Mouse (Mus musculus): ENCODE results near the gene Aplp1. TPM values are rescaled to one million over a fixed set of nuclear protein-coding genes. Genes with fewer than 3 reads are reported as not detected.
A peak's percentile ranks its signal among the peaks of the same experiment; 100 is the strongest.

Aplp1 gene
- polyA plus RNA-seq, 1 experiment from 2014 or later = 608 TPM

DNA sequence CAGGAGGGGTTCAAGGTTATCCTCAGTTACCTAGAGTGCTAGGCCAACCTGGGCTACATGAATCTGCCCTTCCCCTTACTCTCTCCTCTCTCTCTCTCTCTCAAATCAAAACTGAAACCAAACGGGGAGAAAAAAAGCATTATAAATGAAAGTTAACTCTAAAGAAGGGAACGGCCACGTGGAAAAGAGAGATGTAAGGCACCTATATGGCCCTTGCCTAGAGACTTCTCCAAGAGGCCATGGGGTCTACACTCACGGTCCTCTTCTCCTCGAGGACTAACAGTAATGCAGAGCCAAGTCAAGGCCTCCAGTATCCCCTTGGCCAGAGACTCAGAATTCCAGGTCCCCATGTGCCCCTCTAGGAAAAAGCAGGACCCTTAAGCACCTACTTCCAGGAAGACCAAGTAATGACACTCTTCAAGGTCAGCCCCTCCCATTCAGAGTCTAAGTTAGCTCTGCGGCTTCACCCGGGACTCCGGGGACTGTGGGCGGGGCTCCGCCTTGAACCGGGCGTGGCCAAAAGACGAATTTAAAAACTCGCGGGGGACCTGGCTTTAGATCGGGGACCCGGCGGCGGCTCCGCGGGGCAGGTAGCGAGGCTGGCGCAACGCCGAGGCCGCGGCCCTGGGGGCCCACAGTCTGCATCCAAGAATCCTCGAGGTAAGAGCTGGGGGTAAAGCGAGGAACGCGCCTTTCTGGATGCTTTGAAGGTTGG is 24.0 kb downstream of the Aplp1 start, which contains the start of gene Nfkbid:
Gene Nfkbid (plus strand): TSS at position 558 of the 715 bp plus-strand sequence.
- peak; percentile 26; the same call in 1 of the 2 replicates for ATAC-seq (replicated peaks)
- Histone ChIP-seq H3K9ac (replicated peaks) (peak within 1 kb of the TSS; percentile 62), H3K9me3 (no peaks in the 10 kb centered on the region), H3K27ac (replicated peaks) (peak within 1 kb of the TSS; percentile 62), H3K4me2 (replicated peaks) (peak within 1 kb of the TSS; percentile 94), H3K4me3 (peak within 1 kb of the TSS; percentile 53), H3K4me1 (peaks cover 20% of the 10 kb centered on the region), H3K27me3 (no peaks in the 10 kb centered on the region), H3K36me3 (peaks cover 6% of the 10 kb centered on the region; the same call in 1 of the 2 replicates)
- WGBS = 9% methylated on average over 31 of the region's 31 CpGs

DNA sequence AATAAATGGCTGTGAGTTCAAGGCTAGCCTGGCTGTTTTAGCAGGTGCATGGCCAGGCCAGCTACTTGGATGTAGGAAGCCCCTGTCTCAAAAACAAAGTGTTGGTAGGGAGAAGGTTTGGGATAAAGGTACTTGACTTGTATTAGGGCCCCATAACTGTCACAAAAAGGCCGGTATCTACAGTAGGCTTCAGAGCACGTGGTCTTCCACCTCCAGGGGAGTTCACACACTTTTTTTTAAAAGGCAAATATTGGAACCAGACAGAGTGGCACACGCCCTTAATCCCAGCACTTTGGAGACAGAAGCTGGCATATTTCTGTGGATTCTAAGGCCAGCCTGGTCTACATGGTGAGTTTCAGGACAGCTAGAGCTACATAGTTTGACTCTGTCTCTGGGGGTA is 24.7 kb downstream of the Aplp1 start:
- no peak overlapping the region for H3K4me3 ChIP-seq
- 88% methylated on average over 3 of the region's 3 CpGs for WGBS
- H3K4me1 ChIP-seq = peaks cover 20% of the 10 kb centered on the region
- H3K4me2 ChIP-seq (replicated peaks) = no peak overlapping the region
- no peaks in the 10 kb centered on the region for H3K27me3 ChIP-seq
- no peak for ATAC-seq (replicated peaks)
- H3K9me3 ChIP-seq = no peaks in the 10 kb centered on the region
- peaks cover under 1% of the 10 kb centered on the region; the same call in 1 of the 2 replicates for H3K36me3 ChIP-seq
- no peak overlapping the region for H3K27ac ChIP-seq (replicated peaks)
- no peak overlapping the region for H3K9ac ChIP-seq (replicated peaks)

DNA sequence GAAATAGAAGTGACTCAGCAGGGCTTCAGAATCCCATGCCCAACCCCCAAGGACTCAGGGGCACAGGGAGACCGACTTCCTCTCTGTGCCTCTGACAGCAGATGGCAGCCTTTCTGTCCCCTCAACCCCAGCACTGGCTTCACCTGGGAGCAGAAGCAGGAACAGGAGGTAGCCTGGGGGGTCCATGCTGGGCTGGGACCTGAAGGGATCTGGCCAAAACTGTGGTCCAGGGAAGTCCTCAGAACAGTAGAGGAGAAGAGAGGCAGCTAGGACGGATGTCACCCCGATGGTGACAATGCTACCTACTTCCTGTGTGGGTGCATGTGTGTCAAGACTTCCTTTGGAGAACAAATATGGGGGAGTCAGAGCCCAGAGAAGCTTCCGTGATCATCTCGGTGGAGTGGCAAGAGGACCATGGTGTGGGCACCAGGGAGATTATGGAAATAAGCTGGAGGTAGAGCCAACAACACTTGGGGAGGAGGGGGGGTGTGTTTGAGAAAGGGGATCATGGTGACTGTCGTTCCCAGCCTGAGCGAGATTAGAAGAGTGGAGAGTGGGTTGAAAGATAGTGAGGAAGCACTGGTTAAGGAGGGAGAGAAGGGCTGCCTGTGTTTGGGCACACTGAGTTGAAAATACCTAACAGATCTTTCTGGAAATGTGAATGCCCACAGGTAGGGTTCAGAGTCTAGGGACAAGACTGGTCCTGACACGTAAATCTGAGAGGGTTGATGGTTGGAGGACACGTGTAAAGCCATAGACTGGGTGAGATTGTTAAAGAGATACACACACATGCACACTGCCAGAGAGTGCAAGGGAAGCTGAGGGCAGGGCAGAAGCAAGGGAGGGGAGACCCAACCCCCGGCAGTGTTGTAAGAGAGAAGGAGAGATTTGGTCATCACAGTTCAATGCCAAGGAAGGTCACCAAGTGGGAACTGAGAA is 25.5 kb downstream of the Aplp1 start, which contains the start of gene Hcst:
Gene Hcst (minus strand): TSS at position 294 of the 939 bp plus-strand sequence.
- Histone ChIP-seq H3K27me3 (no peaks in the 10 kb centered on the region), H3K36me3 (no peaks in the 10 kb centered on the region), H3K4me1 (peaks cover 20% of the 10 kb centered on the region), H3K4me2 (replicated peaks) (no peak within 1 kb of the TSS), H3K27ac (replicated peaks) (no peak within 1 kb of the TSS), H3K4me3 (no peak within 1 kb of the TSS), H3K9ac (replicated peaks) (no peak within 1 kb of the TSS), H3K9me3 (no peaks in the 10 kb centered on the region)
- 72% methylated on average over 10 of the region's 10 CpGs for WGBS
- no peak for ATAC-seq (replicated peaks)

DNA sequence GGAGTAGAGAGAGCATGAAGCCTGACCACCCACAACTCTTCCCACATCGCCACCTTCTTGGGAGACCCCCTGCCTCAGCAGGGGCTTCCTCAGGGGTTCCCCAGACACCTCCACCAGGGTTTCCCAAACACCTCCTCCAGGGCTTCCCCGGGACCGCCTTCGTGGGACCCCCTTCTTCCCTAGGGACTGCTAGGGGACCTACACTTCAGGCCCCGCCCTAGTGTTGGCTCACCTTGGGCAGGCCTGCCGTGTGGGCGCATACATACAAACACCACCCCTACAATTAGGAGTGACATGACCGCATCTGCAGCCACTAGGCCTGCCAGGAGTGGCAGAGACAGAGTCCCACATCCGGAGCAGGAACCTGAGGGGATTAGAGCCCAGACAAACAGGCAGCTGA is 27.5 kb downstream of the Aplp1 start:
- Histone ChIP-seq H3K9ac (replicated peaks) (no peak overlapping the region), H3K27ac (replicated peaks) (no peak overlapping the region), H3K4me2 (replicated peaks) (no peak overlapping the region), H3K4me1 (peaks cover 13% of the 10 kb centered on the region), H3K4me3 (no peak overlapping the region), H3K36me3 (no peaks in the 10 kb centered on the region), H3K27me3 (no peaks in the 10 kb centered on the region; the same call in 1 of the 2 replicates), H3K9me3 (no peaks in the 10 kb centered on the region)
- WGBS = 82% methylated on average over 9 of the region's 9 CpGs
- no peak for ATAC-seq (replicated peaks)

DNA sequence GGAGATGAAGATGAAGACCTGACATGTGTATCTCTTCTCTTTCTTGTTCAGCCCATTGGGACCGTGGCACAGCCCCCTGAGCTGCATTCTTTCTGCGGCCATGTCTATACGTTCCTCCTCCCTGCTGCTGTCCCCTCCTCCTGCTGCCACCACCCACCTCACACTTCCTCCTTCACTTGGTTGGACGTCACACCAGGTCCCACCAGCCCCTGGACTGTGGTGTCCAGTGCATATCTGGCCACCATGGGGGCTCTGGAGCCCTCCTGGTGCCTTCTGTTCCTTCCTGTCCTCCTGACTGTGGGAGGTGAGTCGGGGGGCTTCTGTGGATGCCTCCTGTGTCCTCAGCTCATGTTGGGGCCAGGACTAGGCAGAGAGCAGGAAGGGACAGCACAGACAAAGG is 31.7 kb downstream of the Aplp1 start, which contains the start of gene Tyrobp:
Gene Tyrobp (plus strand): TSS at position 165 of the 400 bp plus-strand sequence.
- WGBS = 73% methylated on average over 5 of the region's 5 CpGs
- H3K9ac ChIP-seq (replicated peaks) = no peak within 1 kb of the TSS
- no peak for ATAC-seq (replicated peaks)
- H3K27ac ChIP-seq (replicated peaks) = no peak within 1 kb of the TSS
- H3K4me1 ChIP-seq = no peaks in the 10 kb centered on the region
- H3K4me2 ChIP-seq (replicated peaks) = no peak within 1 kb of the TSS
- H3K27me3 ChIP-seq = no peaks in the 10 kb centered on the region; the same call in 1 of the 2 replicates
- H3K4me3 ChIP-seq = no peak within 1 kb of the TSS
- no peaks in the 10 kb centered on the region for H3K36me3 ChIP-seq
- H3K9me3 ChIP-seq = no peaks in the 10 kb centered on the region

DNA sequence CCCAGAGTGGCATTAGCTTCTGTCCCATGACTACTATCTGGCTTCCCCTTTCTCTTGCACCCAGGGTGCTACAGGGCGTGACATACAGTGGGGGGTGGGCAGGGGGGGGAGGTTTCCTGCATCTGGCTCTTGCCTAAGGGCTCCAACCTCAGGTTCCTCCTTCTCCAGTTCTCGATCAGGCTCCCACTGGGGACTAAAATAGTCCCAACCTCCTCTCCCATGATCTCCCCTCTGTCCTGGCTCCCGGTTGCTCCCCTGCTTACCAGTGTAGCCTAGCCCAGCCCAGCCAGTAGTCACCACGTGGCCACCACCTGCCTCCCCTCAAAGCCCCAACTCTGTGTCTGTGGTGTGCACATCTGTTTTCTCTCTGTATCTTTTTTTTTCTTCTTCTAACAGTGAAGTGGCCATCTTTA is 32.6 kb downstream of the Aplp1 start:
- H3K36me3 ChIP-seq = no peaks in the 10 kb centered on the region

DNA sequence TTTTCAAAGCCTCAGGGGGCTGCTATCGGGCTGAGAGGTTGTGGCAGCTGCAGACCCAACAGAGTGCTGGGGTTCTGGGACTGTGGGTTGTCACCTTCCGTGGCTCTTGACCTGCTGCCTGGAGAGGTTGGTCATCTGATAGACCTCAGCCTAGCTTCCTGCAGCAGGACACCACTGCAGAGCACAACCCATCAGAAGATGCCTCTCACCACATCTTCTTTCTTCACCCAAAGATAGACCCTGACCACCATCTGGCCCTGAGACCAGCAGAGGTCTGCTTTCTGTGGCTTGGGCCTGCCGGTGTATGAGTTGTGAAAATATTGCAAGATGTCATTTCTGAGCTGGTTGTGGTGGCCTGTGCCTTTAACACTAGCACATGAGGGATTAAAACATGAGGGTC is 34.3 kb downstream of the Aplp1 start:
- Histone ChIP-seq H3K9ac (replicated peaks) (no peak overlapping the region), H3K36me3 (no peaks in the 10 kb centered on the region), H3K9me3 (no peaks in the 10 kb centered on the region), H3K27me3 (no peaks in the 10 kb centered on the region; the same call in 1 of the 2 replicates), H3K27ac (replicated peaks) (no peak overlapping the region), H3K4me1 (no peaks in the 10 kb centered on the region), H3K4me3 (no peak overlapping the region), H3K4me2 (replicated peaks) (no peak overlapping the region)
- 88% methylated on average over 3 of the region's 3 CpGs for WGBS
- ATAC-seq (replicated peaks) = no peak

More for the DNA sequence above, 32.6 kb downstream of the Aplp1 start:
- Histone ChIP-seq H3K4me3 (no peak overlapping the region), H3K9me3 (no peaks in the 10 kb centered on the region), H3K4me2 (replicated peaks) (no peak overlapping the region), H3K4me1 (no peaks in the 10 kb centered on the region), H3K9ac (replicated peaks) (no peak overlapping the region), H3K27me3 (no peaks in the 10 kb centered on the region; the same call in 1 of the 2 replicates), H3K27ac (replicated peaks) (no peak overlapping the region)
- ATAC-seq (replicated peaks) = no peak
- WGBS = 66% methylated on average over 4 of the region's 4 CpGs

DNA sequence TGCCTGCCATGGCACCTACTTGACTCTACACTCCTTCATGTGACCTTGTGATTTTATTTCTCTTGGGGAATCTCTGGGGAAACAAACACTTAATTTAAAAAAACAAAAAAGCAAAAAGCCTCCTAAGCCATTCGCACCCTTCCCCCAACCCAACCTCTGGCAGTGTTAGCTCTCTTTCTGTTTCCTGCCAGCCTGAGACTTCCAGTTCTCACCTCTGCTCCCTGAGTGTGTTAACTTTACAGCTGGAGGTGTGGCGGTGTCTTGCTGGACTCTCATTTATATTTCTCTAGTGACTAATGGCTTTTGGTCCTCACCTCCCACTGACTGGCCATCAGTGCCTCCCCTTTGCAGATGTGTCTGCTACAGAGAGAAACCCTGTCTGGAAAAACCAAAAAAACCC is 35.5 kb downstream of the Aplp1 start:
- Histone ChIP-seq H3K9ac (replicated peaks) (no peak overlapping the region), H3K4me1 (no peaks in the 10 kb centered on the region), H3K4me3 (no peak overlapping the region), H3K27ac (replicated peaks) (no peak overlapping the region), H3K36me3 (no peaks in the 10 kb centered on the region), H3K4me2 (replicated peaks) (no peak overlapping the region), H3K9me3 (no peaks in the 10 kb centered on the region), H3K27me3 (no peaks in the 10 kb centered on the region; the same call in 1 of the 2 replicates)
- no peak for ATAC-seq (replicated peaks)
- 80% methylated on average over 2 of the region's 2 CpGs for WGBS

DNA sequence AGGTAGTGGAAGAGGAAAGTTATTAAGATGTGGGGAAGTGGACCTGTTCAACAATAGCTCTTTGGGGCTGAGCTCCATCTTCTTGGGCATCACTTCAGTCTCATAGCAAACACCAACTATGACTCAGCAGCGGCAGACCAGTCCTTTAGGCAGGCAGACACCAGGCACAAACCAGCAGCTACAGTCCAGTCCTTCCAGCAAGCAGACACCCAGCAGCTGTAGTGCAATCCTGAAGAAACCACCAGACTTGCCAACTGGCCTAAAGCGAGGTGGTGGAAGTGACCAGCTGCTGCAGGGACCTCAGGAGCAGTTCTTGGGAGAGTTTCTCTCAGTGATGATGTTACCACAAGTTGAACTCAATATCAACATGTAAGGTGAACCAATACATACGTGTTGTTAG is 36.7 kb downstream of the Aplp1 start:
- Histone ChIP-seq H3K27ac (replicated peaks) (no peak overlapping the region), H3K36me3 (no peaks in the 10 kb centered on the region), H3K27me3 (no peaks in the 10 kb centered on the region; the same call in 1 of the 2 replicates), H3K9ac (replicated peaks) (no peak overlapping the region), H3K9me3 (no peaks in the 10 kb centered on the region), H3K4me2 (replicated peaks) (no peak overlapping the region), H3K4me3 (no peak overlapping the region), H3K4me1 (no peaks in the 10 kb centered on the region)
- ATAC-seq (replicated peaks) = no peak
- 85% methylated on average over 3 of the region's 3 CpGs for WGBS

DNA sequence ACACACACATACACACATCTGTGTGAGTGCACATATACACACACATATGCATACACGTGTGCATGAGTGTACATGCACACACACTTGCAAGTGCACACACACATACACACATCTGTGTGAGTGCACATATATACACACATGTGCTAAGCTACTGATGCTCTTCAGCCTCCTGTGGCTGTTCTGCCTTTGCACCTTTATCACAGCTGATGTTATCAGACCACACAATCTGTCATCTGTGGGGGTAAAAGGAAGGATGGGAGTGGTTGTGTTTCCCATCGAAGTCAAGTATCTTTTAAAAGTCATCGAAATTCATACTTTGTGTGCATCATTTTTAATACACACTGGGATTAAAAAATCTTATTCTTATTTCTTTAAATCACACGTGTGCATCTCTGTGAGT is 43.0 kb downstream of the Aplp1 start:
- Histone ChIP-seq H3K36me3 (no peaks in the 10 kb centered on the region), H3K27me3 (no peaks in the 10 kb centered on the region), H3K4me1 (no peaks in the 10 kb centered on the region), H3K4me3 (no peak overlapping the region), H3K9ac (replicated peaks) (no peak overlapping the region), H3K27ac (replicated peaks) (no peak overlapping the region), H3K9me3 (no peaks in the 10 kb centered on the region), H3K4me2 (replicated peaks) (no peak overlapping the region)
- no peak for ATAC-seq (replicated peaks)
- WGBS = 78% methylated on average over 4 of the region's 4 CpGs

DNA sequence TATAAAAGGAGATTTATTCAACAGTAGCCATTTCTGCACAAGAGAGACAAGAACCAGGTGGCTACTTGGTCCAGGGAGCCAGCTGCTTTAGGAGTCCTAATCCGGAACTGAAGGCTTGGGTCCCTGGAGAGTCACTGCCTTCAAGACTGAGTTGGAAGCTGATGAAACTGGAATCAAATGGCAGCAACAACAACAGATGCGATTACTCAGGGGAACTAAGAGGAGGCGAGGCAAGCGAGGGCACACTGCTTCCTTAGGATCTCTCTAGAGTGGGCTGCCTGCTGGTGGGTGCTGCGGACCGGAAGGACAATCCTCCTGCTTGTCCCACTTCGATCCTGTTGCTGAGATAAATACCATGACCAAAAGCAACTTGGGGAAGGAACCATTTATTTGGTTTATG is 45.7 kb downstream of the Aplp1 start:
- H3K9ac ChIP-seq (replicated peaks) = no peak overlapping the region
- no peaks in the 10 kb centered on the region for H3K9me3 ChIP-seq
- no peaks in the 10 kb centered on the region for H3K27me3 ChIP-seq
- no peak overlapping the region for H3K27ac ChIP-seq (replicated peaks)
- H3K4me2 ChIP-seq (replicated peaks) = no peak overlapping the region
- no peaks in the 10 kb centered on the region for H3K36me3 ChIP-seq
- 63% methylated on average over 7 of the region's 7 CpGs for WGBS
- H3K4me1 ChIP-seq = no peaks in the 10 kb centered on the region
- H3K4me3 ChIP-seq = no peak overlapping the region
- ATAC-seq (replicated peaks) = no peak

DNA sequence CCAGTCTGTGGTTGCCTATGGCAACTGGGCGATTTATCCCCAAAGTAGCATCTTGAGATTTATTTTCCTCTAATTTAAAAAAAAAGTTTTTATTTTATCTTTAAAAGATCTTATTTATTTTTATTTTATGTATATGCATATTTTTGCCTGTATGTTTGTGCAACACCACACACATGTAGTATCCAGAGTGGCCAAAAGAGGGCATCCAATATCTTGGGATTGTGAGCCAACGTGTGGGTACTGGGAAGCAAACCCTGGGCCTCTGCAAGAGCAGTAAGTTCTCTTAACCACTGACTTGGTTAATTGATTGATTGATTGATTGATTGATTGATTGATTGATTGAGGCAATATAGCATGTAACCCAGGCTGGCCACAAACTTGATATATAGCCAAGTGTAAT is 50.5 kb downstream of the Aplp1 start:
- Histone ChIP-seq H3K9ac (replicated peaks) (no peak overlapping the region), H3K36me3 (no peaks in the 10 kb centered on the region), H3K27ac (replicated peaks) (no peak overlapping the region), H3K4me1 (no peaks in the 10 kb centered on the region), H3K4me2 (replicated peaks) (no peak overlapping the region), H3K9me3 (no peaks in the 10 kb centered on the region), H3K4me3 (no peak overlapping the region), H3K27me3 (no peaks in the 10 kb centered on the region)
- no peak for ATAC-seq (replicated peaks)
- WGBS = 38% methylated on average over 2 of the region's 2 CpGs

Data from forebrain, embryonic 15.5 days (tissue).